Comparison of ENCODE assay signal across 8 mouse cellular contexts in genomic region chr17:4993497-4993839, GRCm38 (mm10). TPM values are rescaled to one million over a fixed set of nuclear protein-coding genes. Genes with fewer than 3 reads are reported as not detected.
DNase-seq lines count a peak whose midpoint lies in the region; ATAC-seq and TF ChIP-seq lines count a peak whose summit lies in the region.

No protein-coding gene starts in this region.

- no peaks in the 10 kb centered on the region for H3K36me3 ChIP-seq in heart, embryonic 12.5 days
- no peaks in the 10 kb centered on the region for H3K36me3 ChIP-seq in ES-E14 (ENCODE audit: control insufficient read depth, insufficient read depth, low read length, poor library complexity, severe bottlenecking)
- H3K36me3 ChIP-seq in forebrain, embryonic 16.5 days (ENCODE audit: control insufficient read depth, insufficient read depth), result no peaks in the 10 kb centered on the region

- H3K4me1 ChIP-seq in heart, embryonic 12.5 days (replicated peaks), result peaks cover 4% of the 10 kb centered on the region; the same call in 1 of the 2 replicates
- peaks cover 0 to 7% of the 10 kb centered on the region in 2 experiments; a peak in 1 of 4 replicates for H3K4me1 ChIP-seq in ES-E14 (ENCODE audit: control insufficient read depth in 2 of 2, insufficient read depth in 2 of 2, low read length in 2 of 2, poor library complexity in 1 of 2)
- H3K4me1 ChIP-seq in forebrain, embryonic 16.5 days (replicated peaks; ENCODE audit: control insufficient read depth, insufficient read depth, low read length), result peaks cover 18% of the 10 kb centered on the region

- peak overlapping the region; percentile 100 for H3K9ac ChIP-seq in heart, embryonic 12.5 days
- H3K9ac ChIP-seq in ES-E14 (ENCODE audit: insufficient read depth, low read depth, low read length, poor library complexity, severe bottlenecking), result peak overlapping the region; percentile 90
- peak overlapping the region; percentile 99 for H3K9ac ChIP-seq in forebrain, embryonic 16.5 days (replicated peaks; ENCODE audit: low read depth, low read length)

- no peak for ATAC-seq in heart, embryonic 12.5 days (ENCODE audit: insufficient number of reproducible peaks, low FRiP score)
- ATAC-seq in forebrain, embryonic 16.5 days, result no peak
- 0 out of 2 replicates have a peak, but pooled peaks have one; percentile 1 for ATAC-seq in megakaryocyte progenitor cell, adult 5-6 weeks (replicated peaks; ENCODE audit: poor library complexity)

- WGBS in heart, embryonic 12.5 days, result 15% methylated on average over 9 of the region's 9 CpGs
- WGBS in forebrain, embryonic 16.5 days, result 15% methylated on average over 9 of the region's 9 CpGs

- H3K27me3 ChIP-seq in heart, embryonic 12.5 days (replicated peaks), result no peaks in the 10 kb centered on the region
- H3K27me3 ChIP-seq in forebrain, embryonic 16.5 days (replicated peaks; ENCODE audit: control insufficient read depth, insufficient read depth, low read length), result no peaks in the 10 kb centered on the region

- H3K9me3 ChIP-seq in heart, embryonic 12.5 days (replicated peaks), result no peaks in the 10 kb centered on the region
- H3K9me3 ChIP-seq in ES-E14 (ENCODE audit: control insufficient read depth, insufficient read depth, low read depth, low read length), result no peaks in the 10 kb centered on the region
- no peaks in the 10 kb centered on the region for H3K9me3 ChIP-seq in forebrain, embryonic 16.5 days (ENCODE audit: control insufficient read depth, low read length)

- in situ Hi-C loops in ES-E14 (cut with MboI; ENCODE audit: low sequenced_read_pairs in 2 of 2, unreplicated experiment in 2 of 2), result no loop called here

- intact Hi-C loops in heart, postnatal 14 days (cut with DNase I), result loop anchor here (10.0 kb wide), 1 partner anchor 779 kb away; no protein-coding TSS in a partner anchor
- intact Hi-C loops in left cerebral cortex, postnatal 14 days (cut with DNase I), result loop anchor here (5.0 to 10.0 kb wide), 2 partner anchors 216 to 411 kb away; no protein-coding TSS in a partner anchor

- H3K4me3 ChIP-seq in heart, embryonic 12.5 days, result peak overlapping the region; percentile 98
- H3K4me3 ChIP-seq in ES-E14 (ENCODE audit: insufficient read depth in 1 of 2, low read depth in 1 of 2, low read length in 2 of 2, poor library complexity in 1 of 2, severe bottlenecking in 1 of 2), result peak overlapping the region; percentile 84 to 90
- peak overlapping the region; percentile 88 for H3K4me3 ChIP-seq in forebrain, embryonic 16.5 days (replicated peaks; ENCODE audit: low read length)

- DNase-seq in heart, postnatal 14 days, result no peak
- DNase-seq in ES-E14 (ENCODE audit: low read depth, low spot score), result no peak
- DNase-seq in ovary, postnatal 36 days (ENCODE audit: low spot score), result no peak
- DNase-seq in cerebellum, adult 9-10 months, result no peak
- DNase-seq in left cerebral cortex, postnatal 14 days (ENCODE audit: low spot score in 2 of 2), result no peak

- H3K4me2 ChIP-seq in heart, embryonic 12.5 days, result peak overlapping the region; percentile 86
- H3K4me2 ChIP-seq in forebrain, embryonic 16.5 days (ENCODE audit: low read length), result peak overlapping the region; percentile 67

- peak overlapping the region; percentile 98 for H3K27ac ChIP-seq in heart, embryonic 12.5 days (ENCODE audit: poor library complexity, severe bottlenecking)
- no peak overlapping the region; the same call in 1 of the 2 replicates for H3K27ac ChIP-seq in ES-E14 (ENCODE audit: insufficient read depth, low read depth, low read length, poor library complexity, severe bottlenecking)
- H3K27ac ChIP-seq in forebrain, embryonic 16.5 days (ENCODE audit: low read length), result peak overlapping the region; percentile 100

TF ChIP-seq in ES-E14, 5 proteins besides CTCF, POLR2A, EP300 and RAD21:
- no peak for TF ChIP-seq HCFC1 (IDR thresholded peaks at IDR 0.05; ENCODE audit: borderline replicate concordance, insufficient read depth, low read length)
- TF ChIP-seq ZNF384 (IDR thresholded peaks at IDR 0.05; ENCODE audit: low read depth, low read length), result no peak
- TF ChIP-seq ZC3H11A (IDR thresholded peaks at IDR 0.05; ENCODE audit: borderline replicate concordance, low read depth, low read length), result no peak
- no peak for TF ChIP-seq MAFK (IDR thresholded peaks at IDR 0.05; ENCODE audit: insufficient read depth, low read depth, low read length)
- no peak for TF ChIP-seq CHD2 (IDR thresholded peaks at IDR 0.05; ENCODE audit: low read depth, low read length)
TF ChIP-seq in ES-E14: peak in this region for 0.

RNA-seq across cellular contexts. Expression of gene Arid1b, which starts 0.7 kb away (rescaled TPM):
- polyA plus RNA-seq in heart, embryonic 12.5 days (2016; fragmentation: Nextera tagmentation; extraction: Ambion mirVana), result 8.1 and 8.7 TPM in 2 replicates
- 10 to 100 TPM; 33.6 to 36.6 TPM for total RNA-seq in heart, postnatal 14 days (2021)
- 9.2 and 13.7 TPM in 2 replicates for total RNA-seq in ES-E14 (2012; rRNA removed)
- 15.1 and 15.3 TPM in 2 replicates for polyA plus RNA-seq in forebrain, embryonic 16.5 days (2015; fragmentation: Nextera tagmentation; extraction: Ambion mirVana)
- 34.1 and 42.0 TPM in 2 replicates for total RNA-seq in megakaryocyte progenitor cell, adult 5-6 weeks (2015)
- 20.6 and 23.6 TPM in 2 replicates for total RNA-seq in megakaryocyte progenitor cell, adult 5-6 weeks (2017)
- total RNA-seq in left cerebral cortex, postnatal 14 days (2021), result 10 to 100 TPM; 77.7 to 79.6 TPM
